Mouse (Mus musculus): ENCODE results near the gene Tfap2b. TPM values are rescaled to one million over a fixed set of nuclear protein-coding genes. Genes with fewer than 3 reads are reported as not detected.

Gene Tfap2b
- total RNA-seq (2022): under 1 TPM in 1 of 4 experiments, not detected in 3; 0.03 TPM

GRCm38 (mm10) chr1:19208641-19209358, at the start of gene Tfap2b:
Gene Tfap2b, plus strand, starts transcription at chr1:19208914.
- DNase-seq (ENCODE audit: low spot score): no peak

GRCm38 (mm10) chr1:19178742-19179397, 29.8 kb upstream of the Tfap2b start:
- no peak for DNase-seq (ENCODE audit: low spot score)

- DNase-seq (ENCODE audit: low spot score): peak; percentile 1
Observed at GRCm38 (mm10) chr1:19205649-19206048, 3.1 kb upstream of the Tfap2b start.

GRCm38 (mm10) chr1:19206194-19206593, 2.5 kb upstream of the Tfap2b start:
- no peak for DNase-seq (ENCODE audit: low spot score)

- DNase-seq (ENCODE audit: low spot score): no peak
Observed at GRCm38 (mm10) chr1:19207611-19208010, 1.1 kb upstream of the Tfap2b start.

- no peak for DNase-seq (ENCODE audit: low spot score)
Observed at GRCm38 (mm10) chr1:19209359-19209745, 638 bp downstream of the Tfap2b start.

GRCm38 (mm10) chr1:19209776-19210175, 1.1 kb downstream of the Tfap2b start:
- DNase-seq (ENCODE audit: low spot score): no peak

GRCm38 (mm10) chr1:19210215-19211032, 1.7 kb downstream of the Tfap2b start:
- no peak for DNase-seq (ENCODE audit: low spot score)

- no peak for DNase-seq (ENCODE audit: low spot score)
Observed at GRCm38 (mm10) chr1:19211033-19211405, 2.3 kb downstream of the Tfap2b start.

- DNase-seq (ENCODE audit: low spot score): no peak
Observed at GRCm38 (mm10) chr1:19211546-19212154, 2.9 kb downstream of the Tfap2b start.

GRCm38 (mm10) chr1:19212691-19213090, 4.0 kb downstream of the Tfap2b start:
- no peak for DNase-seq (ENCODE audit: low spot score)

- DNase-seq (ENCODE audit: low spot score): no peak
Observed at GRCm38 (mm10) chr1:19213171-19213570, 4.5 kb downstream of the Tfap2b start.

- no peak for DNase-seq (ENCODE audit: low spot score)
Observed at GRCm38 (mm10) chr1:19213851-19214395, 5.2 kb downstream of the Tfap2b start.

GRCm38 (mm10) chr1:19217391-19217790, 8.7 kb downstream of the Tfap2b start:
- no peak for DNase-seq (ENCODE audit: low spot score)

- no peak for DNase-seq (ENCODE audit: low spot score)
Observed at GRCm38 (mm10) chr1:19218221-19218620, 9.5 kb downstream of the Tfap2b start.

- no peak for DNase-seq (ENCODE audit: low spot score)
Observed at GRCm38 (mm10) chr1:19219381-19219780, 10.7 kb downstream of the Tfap2b start.

- no peak for DNase-seq (ENCODE audit: low spot score)
Observed at GRCm38 (mm10) chr1:19220564-19220963, 11.8 kb downstream of the Tfap2b start.

GRCm38 (mm10) chr1:19221601-19222000, 12.9 kb downstream of the Tfap2b start:
- no peak for DNase-seq (ENCODE audit: low spot score)

- DNase-seq (ENCODE audit: low spot score): no peak
Observed at GRCm38 (mm10) chr1:19226699-19227098, 18.0 kb downstream of the Tfap2b start.

GRCm38 (mm10) chr1:19230926-19231573, 22.3 kb downstream of the Tfap2b start:
- no peak for DNase-seq (ENCODE audit: low spot score)

- no peak for DNase-seq (ENCODE audit: low spot score)
Observed at GRCm38 (mm10) chr1:19231574-19232080, 22.9 kb downstream of the Tfap2b start.
